Mouse (Mus musculus): ENCODE measurements at regions not wholly inside any gene's neighbourhood (a gene's known extent, or its start where the extent isn't known, plus 50 kb on each side); places are given as distances from the start of the nearest gene placed in this dataset.
A peak's percentile ranks its signal among the peaks of the same experiment; 100 is the strongest.

GRCm38 (mm10) chr17:47142276-47142675 is 131.9 kb upstream of the Ubr2 start:
- 4% methylated on average over 7 of the region's 7 CpGs for WGBS
- Histone ChIP-seq H3K9me3 (ENCODE audit: low read length) (no peaks in the 10 kb centered on the region), H3K9ac (replicated peaks; ENCODE audit: low read length, poor library complexity, severe bottlenecking) (peak overlapping the region; percentile 97)

GRCm38 (mm10) chr17:47141843-47142215 is 131.5 kb upstream of the Ubr2 start:
- no peak for ATAC-seq (ENCODE audit: low FRiP score)
- Histone ChIP-seq H3K4me2 (ENCODE audit: low read depth, low read length, poor library complexity, severe bottlenecking) (peak overlapping the region; percentile 67), H3K9me3 (ENCODE audit: low read length) (no peaks in the 10 kb centered on the region), H3K4me1 (ENCODE audit: insufficient read depth, low read length) (peaks cover 4% of the 10 kb centered on the region; the same call in 1 of the 2 replicates), H3K4me3 (ENCODE audit: low read depth, low read length) (peak overlapping the region; percentile 70), H3K9ac (replicated peaks; ENCODE audit: low read length, poor library complexity, severe bottlenecking) (peak overlapping the region; percentile 97), H3K27ac (ENCODE audit: low read depth, low read length) (peak overlapping the region; percentile 98), H3K36me3 (ENCODE audit: insufficient read depth, low read length) (no peaks in the 10 kb centered on the region), H3K27me3 (ENCODE audit: insufficient read depth, low read length) (no peaks in the 10 kb centered on the region)
- no peak for TF ChIP-seq CTCF (IDR thresholded peaks at IDR 0.05)
- WGBS = 1% methylated on average over 12 of the region's 12 CpGs
- peak; percentile 36 for DNase-seq (ENCODE audit: low spot score)

More at GRCm38 (mm10) chr17:47142276-47142675, 131.9 kb upstream of the Ubr2 start:
- TF ChIP-seq CTCF (IDR thresholded peaks at IDR 0.05) = no peak
- Histone ChIP-seq H3K36me3 (ENCODE audit: insufficient read depth, low read length) (no peaks in the 10 kb centered on the region), H3K4me3 (ENCODE audit: low read depth, low read length) (peak overlapping the region; percentile 70), H3K27me3 (ENCODE audit: insufficient read depth, low read length) (no peaks in the 10 kb centered on the region), H3K4me2 (ENCODE audit: low read depth, low read length, poor library complexity, severe bottlenecking) (peak overlapping the region; percentile 67), H3K27ac (ENCODE audit: low read depth, low read length) (peak overlapping the region; percentile 98; the same call in 1 of the 2 replicates), H3K4me1 (ENCODE audit: insufficient read depth, low read length) (peaks cover 6% of the 10 kb centered on the region; the same call in 1 of the 2 replicates)
- no peak for DNase-seq (ENCODE audit: low spot score)
- ATAC-seq (ENCODE audit: low FRiP score) = no peak

- Histone ChIP-seq H3K4me3 (ENCODE audit: low read depth, low read length) (peak overlapping the region; percentile 70), H3K9ac (replicated peaks; ENCODE audit: low read length, poor library complexity, severe bottlenecking) (peak overlapping the region; percentile 97), H3K27me3 (ENCODE audit: insufficient read depth, low read length) (no peaks in the 10 kb centered on the region), H3K4me1 (ENCODE audit: insufficient read depth, low read length) (peaks cover 4% of the 10 kb centered on the region; the same call in 1 of the 2 replicates), H3K36me3 (ENCODE audit: insufficient read depth, low read length) (no peaks in the 10 kb centered on the region), H3K27ac (ENCODE audit: low read depth, low read length) (peak overlapping the region; percentile 98), H3K4me2 (ENCODE audit: low read depth, low read length, poor library complexity, severe bottlenecking) (peak overlapping the region; percentile 67), H3K9me3 (ENCODE audit: low read length) (no peaks in the 10 kb centered on the region)
- DNase-seq (ENCODE audit: low spot score) (peak; percentile 77), ATAC-seq (ENCODE audit: low FRiP score) (peak; percentile 58)
- WGBS = under 1% methylated on average over 33 of the region's 35 CpGs
- TF ChIP-seq CTCF (IDR thresholded peaks at IDR 0.05) = no peak
Observed at GRCm38 (mm10) chr17:47140969-47141842, 130.8 kb upstream of the Ubr2 start.

GRCm38 (mm10) chr17:47140241-47140968 is 130.0 kb upstream of the Ubr2 start:
- Histone ChIP-seq H3K4me2 (ENCODE audit: low read depth, low read length, poor library complexity, severe bottlenecking) (peak overlapping the region; percentile 67), H3K4me1 (ENCODE audit: insufficient read depth, low read length) (peaks cover 4% of the 10 kb centered on the region; the same call in 1 of the 2 replicates), H3K9ac (replicated peaks; ENCODE audit: low read length, poor library complexity, severe bottlenecking) (peak overlapping the region; percentile 97), H3K27ac (ENCODE audit: low read depth, low read length) (peak overlapping the region; percentile 98), H3K9me3 (ENCODE audit: low read length) (no peaks in the 10 kb centered on the region), H3K4me3 (ENCODE audit: low read depth, low read length) (peak overlapping the region; percentile 70), H3K27me3 (ENCODE audit: insufficient read depth, low read length) (no peaks in the 10 kb centered on the region), H3K36me3 (ENCODE audit: insufficient read depth, low read length) (no peaks in the 10 kb centered on the region)
- under 1% methylated on average over 44 of the region's 53 CpGs for WGBS
- peak; percentile 66 for ATAC-seq (ENCODE audit: low FRiP score)
- DNase-seq (ENCODE audit: low spot score) = peak; percentile 83
- TF ChIP-seq CTCF (IDR thresholded peaks at IDR 0.05) = no peak

GRCm38 (mm10) chr17:47139730-47140231 is 129.4 kb upstream of the Ubr2 start:
- Histone ChIP-seq H3K4me1 (ENCODE audit: insufficient read depth, low read length) (peaks cover 4% of the 10 kb centered on the region; the same call in 1 of the 2 replicates), H3K9me3 (ENCODE audit: low read length) (no peaks in the 10 kb centered on the region), H3K27ac (ENCODE audit: low read depth, low read length) (peak overlapping the region; percentile 98), H3K4me3 (ENCODE audit: low read depth, low read length) (peak overlapping the region; percentile 70), H3K9ac (replicated peaks; ENCODE audit: low read length, poor library complexity, severe bottlenecking) (peak overlapping the region; percentile 97), H3K36me3 (ENCODE audit: insufficient read depth, low read length) (no peaks in the 10 kb centered on the region), H3K27me3 (ENCODE audit: insufficient read depth, low read length) (no peaks in the 10 kb centered on the region), H3K4me2 (ENCODE audit: low read depth, low read length, poor library complexity, severe bottlenecking) (peak overlapping the region; percentile 67)
- WGBS = 0% methylated on average over 26 of the region's 34 CpGs
- DNase-seq (ENCODE audit: low spot score) = peak; percentile 97
- TF ChIP-seq CTCF (IDR thresholded peaks at IDR 0.05) = no peak; the same call in 1 of the 2 replicates
- ATAC-seq (ENCODE audit: low FRiP score) = peak; percentile 95
